Mouse (Mus musculus) lung, adult 18-20 months (tissue): Measurements from ENCODE around the gene Plagl2.

ENCODE experiments used
- DNase-seq, 2 experiments: peaks; one replicate each; pipeline ENCODE4 v3.0.0; 2022; ENCODE audit warnings: mixed read lengths in 2 of 2

The Plagl2 gene

DNA sequence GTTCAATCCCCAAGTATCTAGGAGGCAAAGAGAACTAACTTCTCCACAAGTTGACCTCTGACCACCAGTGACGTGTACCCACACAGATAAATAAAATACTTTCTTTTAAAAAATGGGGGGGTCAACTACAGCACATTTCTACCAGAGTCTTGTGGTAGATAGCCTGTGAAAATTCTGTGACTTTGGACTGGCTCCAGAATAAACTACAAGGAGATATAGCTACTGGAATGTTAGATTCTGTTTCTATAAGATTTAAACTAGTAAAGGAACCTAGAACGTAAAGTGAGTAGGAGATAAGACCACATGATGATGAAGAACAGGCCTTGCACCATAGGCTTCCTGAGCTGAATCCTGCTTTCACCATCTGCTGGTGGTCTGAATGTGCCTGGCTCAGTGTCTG lies 53.4 kb downstream of the Plagl2 start:
- no peak for DNase-seq

DNA sequence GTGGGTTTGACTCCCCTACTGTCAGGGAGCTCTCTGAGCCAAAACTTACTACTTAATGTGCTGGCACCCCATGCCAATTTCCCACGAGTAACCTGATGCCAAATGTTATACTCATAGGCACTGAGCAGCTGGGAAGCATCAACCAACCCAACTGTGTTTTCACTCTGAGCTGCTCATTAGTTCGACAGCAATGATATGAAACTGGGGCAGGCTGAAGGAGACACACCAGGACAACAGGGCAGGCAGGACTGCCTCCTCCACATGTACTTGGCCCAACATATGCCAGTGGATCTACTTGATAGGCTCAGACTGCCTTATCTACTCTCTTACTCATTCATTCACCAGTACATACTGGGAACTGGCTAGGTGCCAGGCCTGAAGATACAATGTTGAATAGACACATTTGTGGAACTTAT lies 55.0 kb downstream of the Plagl2 start:
- no peak for DNase-seq

DNA sequence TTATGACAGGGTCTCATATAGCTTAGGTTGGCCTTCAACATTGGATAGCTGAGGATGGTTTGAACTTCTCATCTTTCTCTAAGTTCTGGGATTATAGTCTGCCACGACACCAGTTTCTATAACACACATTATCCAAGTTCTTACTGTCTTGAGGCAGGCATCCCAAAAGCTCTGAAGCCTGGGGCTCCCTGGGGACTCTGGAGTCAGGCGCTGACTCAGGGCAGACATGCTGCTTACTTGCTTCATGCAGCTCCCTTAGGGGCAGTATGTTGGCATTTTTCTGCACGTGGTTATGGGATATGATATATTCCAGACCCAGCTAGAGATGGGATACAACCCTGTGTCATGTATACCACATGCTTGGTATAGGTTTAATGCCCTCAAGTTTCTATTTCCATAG lies 61.3 kb downstream of the Plagl2 start:
- DNase-seq: no peak

DNA sequence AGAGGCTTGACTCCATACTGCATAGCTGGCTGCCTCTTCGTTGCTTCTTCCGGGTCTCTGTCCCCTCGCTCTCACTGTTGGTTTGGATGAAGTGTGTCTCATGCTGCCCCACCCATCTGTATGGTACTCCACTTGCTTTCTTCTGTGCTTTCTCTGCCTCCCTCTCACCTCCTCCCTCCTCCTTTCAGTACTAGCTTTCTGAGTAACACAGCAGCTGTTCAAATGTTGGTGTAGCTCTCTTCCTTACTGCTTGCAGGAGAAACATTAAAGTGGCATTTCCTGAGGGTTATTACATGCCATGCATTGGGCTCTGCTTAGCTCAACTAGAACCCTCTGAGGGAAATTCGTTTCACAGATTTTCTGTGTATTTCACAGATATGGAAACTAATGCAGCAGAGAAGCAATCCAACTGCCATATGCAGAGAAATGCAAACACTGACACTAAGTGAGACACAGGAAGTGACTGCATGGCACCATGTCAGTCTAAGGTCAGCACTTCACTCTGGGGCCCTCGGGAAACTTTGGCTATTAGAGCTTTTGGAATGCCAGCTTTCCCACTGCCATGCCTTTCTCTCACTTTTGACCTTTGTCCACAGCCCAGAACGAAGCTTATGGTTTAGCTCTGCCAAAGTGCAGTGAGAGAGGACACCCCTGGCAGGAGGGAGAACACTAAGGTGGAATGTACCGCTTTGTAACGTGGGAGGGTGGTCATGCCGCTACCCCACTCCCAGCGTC lies 61.9 kb downstream of the Plagl2 start:
- no peak for DNase-seq
